Mouse (Mus musculus) CH12.LX (cell line): ENCODE measurements around the gene Olfr1232. TPM values are rescaled to one million over a fixed set of nuclear protein-coding genes. Genes with fewer than 3 reads are reported as not detected.

Experiments used
- DNase-seq: peaks from one replicate; pipeline ENCODE4 v3.0.0-alpha.2; 2013; ENCODE audit errors: extremely low read depth
- H3K27ac ChIP-seq: 2 replicates; pipeline ENCODE4 v1.5.1; 2012; ENCODE audit warnings: low read depth, mild to moderate bottlenecking, control low read depth, moderate library complexity; ENCODE audit not compliant: insufficient read depth
- H3K27me3 ChIP-seq: replicated peaks from 2 replicates; pipeline ENCODE3; 2012; ENCODE audit warnings: inconsistent platforms
- H3K36me3 ChIP-seq, 2 experiments: replicated peaks in 1 of 2; 2 replicates each; pipeline versions ENCODE3 to v1.6.1; 2012; ENCODE audit warnings: inconsistent platforms in 1 of 2, low read length in 1 of 2, mild to moderate bottlenecking in 1 of 2, mixed read lengths in 1 of 2, moderate library complexity in 1 of 2; ENCODE audit not compliant: control insufficient read depth in 1 of 2, insufficient read depth in 1 of 2
- H3K4me1 ChIP-seq, 2 experiments: 2 replicates each; pipeline ENCODE4 v1.6.1; 2012; ENCODE audit warnings: inconsistent platforms in 1 of 2, moderate library complexity in 1 of 2; ENCODE audit not compliant: insufficient read depth in 2 of 2, control insufficient read depth in 1 of 2
- H3K4me2 ChIP-seq: 2 replicates; pipeline ENCODE4 v1.6.1; 2012; ENCODE audit warnings: low read depth, mild to moderate bottlenecking, control low read depth; ENCODE audit not compliant: poor library complexity, insufficient read depth, severe bottlenecking
- H3K4me3 ChIP-seq, 3 experiments: fragments of 150-350 bp in 1 of 3; sonication (generic) in 1 of 3; replicated peaks in 1 of 3; 2 replicates each; pipeline versions ENCODE3 to v1.5.1; 2011 to 2012; ENCODE audit warnings: low read depth in 2 of 3, low read length in 2 of 3, mild to moderate bottlenecking in 2 of 3, moderate library complexity in 2 of 3, control low read depth in 1 of 3, improper control_type of control experiment in 1 of 3, inconsistent platforms in 1 of 3, mixed read lengths in 1 of 3; ENCODE audit not compliant: poor library complexity in 1 of 3
- H3K79me2 ChIP-seq: replicated peaks from 2 replicates; pipeline ENCODE4 v1.6.1; 2012; ENCODE audit warnings: mild to moderate bottlenecking, moderate library complexity; ENCODE audit not compliant: control insufficient read depth, poor library complexity, insufficient read depth, severe bottlenecking; ENCODE audit errors: extremely low read depth
- H3K9ac ChIP-seq: 2 replicates; pipeline ENCODE4 v1.6.1; 2012; ENCODE audit warnings: low read depth, mild to moderate bottlenecking, control low read depth, moderate library complexity; ENCODE audit not compliant: insufficient read depth
- H3K9me3 ChIP-seq: replicated peaks from 2 replicates; pipeline ENCODE3; 2012; ENCODE audit warnings: low read length, inconsistent platforms, mixed read lengths
- ELF1 ChIP-seq: IDR thresholded peaks from 2 replicates; pipeline ENCODE4 v1.6.1; 2014; ENCODE audit warnings: low read depth, mild to moderate bottlenecking, inconsistent platforms, low read length, improper control_type of control experiment
- EP300 ChIP-seq: IDR thresholded peaks from 2 replicates; pipeline ENCODE4 v1.6.1; 2011; ENCODE audit warnings: low read length, improper control_type of control experiment
- ETS1 ChIP-seq: conservative IDR thresholded peaks from 2 replicates; pipeline ENCODE4 v1.6.1; 2012; ENCODE audit warnings: low read depth, mild to moderate bottlenecking, inconsistent platforms, low read length, improper control_type of control experiment, moderate library complexity
- GABPA ChIP-seq: IDR thresholded peaks from 2 replicates; pipeline ENCODE4 v1.6.1; 2012; ENCODE audit warnings: low read depth, low read length, improper control_type of control experiment, inconsistent platforms; ENCODE audit not compliant: insufficient replicate concordance
- HCFC1 ChIP-seq: IDR thresholded peaks from 2 replicates; pipeline ENCODE4 v1.6.1; 2012; ENCODE audit warnings: low read depth, mild to moderate bottlenecking, inconsistent platforms, low read length, improper control_type of control experiment
- IRF4 ChIP-seq: IDR thresholded peaks from 2 replicates; pipeline ENCODE4 v1.6.1; 2014; ENCODE audit warnings: low read depth, mild to moderate bottlenecking, inconsistent platforms, low read length, improper control_type of control experiment
- JUN ChIP-seq: IDR thresholded peaks from 2 replicates; pipeline ENCODE4 v1.6.1; 2011; ENCODE audit warnings: low read depth, mild to moderate bottlenecking, low read length, improper control_type of control experiment, moderate library complexity; ENCODE audit not compliant: insufficient read depth
- JUND ChIP-seq: conservative IDR thresholded peaks from 2 replicates; pipeline ENCODE4 v1.6.1; 2011; ENCODE audit warnings: low read depth, low read length, improper control_type of control experiment
- KAT2A ChIP-seq: IDR thresholded peaks from 2 replicates; pipeline ENCODE4 v1.6.1; 2012; ENCODE audit warnings: low read length, improper control_type of control experiment, inconsistent platforms; ENCODE audit not compliant: insufficient replicate concordance
- MAFK ChIP-seq: IDR thresholded peaks from 2 replicates; pipeline ENCODE4 v1.6.1; 2011; ENCODE audit warnings: low read length, improper control_type of control experiment; ENCODE audit not compliant: insufficient replicate concordance
- MAX ChIP-seq: IDR thresholded peaks from 2 replicates; pipeline ENCODE4 v1.6.1; 2011; ENCODE audit warnings: low read length, improper control_type of control experiment
- MEF2A ChIP-seq: IDR thresholded peaks from 2 replicates; pipeline ENCODE4 v1.6.1; 2014; ENCODE audit warnings: low read depth, mild to moderate bottlenecking, inconsistent platforms, low read length, improper control_type of control experiment, borderline replicate concordance
- MXI1 ChIP-seq: IDR thresholded peaks from 2 replicates; pipeline ENCODE4 v1.6.1; 2011; ENCODE audit warnings: mild to moderate bottlenecking, low read depth, low read length, improper control_type of control experiment
- MYC ChIP-seq: IDR thresholded peaks from 2 replicates; pipeline ENCODE4 v1.6.1; 2011; ENCODE audit warnings: low read depth, mild to moderate bottlenecking, improper control_type of control experiment, low read length
- NELFE ChIP-seq: IDR thresholded peaks from 2 replicates; pipeline ENCODE4 v1.6.1; 2011; ENCODE audit warnings: low read depth, low read length, improper control_type of control experiment
- NRF1 ChIP-seq: IDR thresholded peaks from 2 replicates; pipeline ENCODE4 v1.6.1; 2014; ENCODE audit warnings: low read depth, mild to moderate bottlenecking, inconsistent platforms, low read length, improper control_type of control experiment, moderate library complexity
- PAX5 ChIP-seq: IDR thresholded peaks from 2 replicates; pipeline ENCODE4 v1.6.1; 2012; ENCODE audit warnings: low read length, inconsistent platforms, mixed read lengths
- RAD21 ChIP-seq: IDR thresholded peaks from 2 replicates; pipeline ENCODE4 v1.6.1; 2011; ENCODE audit warnings: low read depth, mild to moderate bottlenecking, low read length, improper control_type of control experiment, moderate library complexity
- RCOR1 ChIP-seq: conservative IDR thresholded peaks from 2 replicates; pipeline ENCODE4 v1.6.1; 2012; ENCODE audit warnings: low read depth, mild to moderate bottlenecking, inconsistent platforms, low read length, improper control_type of control experiment
- TBP ChIP-seq: conservative IDR thresholded peaks from 2 replicates; pipeline ENCODE4 v1.6.1; 2011; ENCODE audit warnings: low read depth, low read length, improper control_type of control experiment
- TCF12 ChIP-seq: IDR thresholded peaks from 2 replicates; pipeline ENCODE4 v1.6.1; 2014; ENCODE audit warnings: low read depth, mild to moderate bottlenecking, inconsistent platforms, low read length, improper control_type of control experiment
- UBTF ChIP-seq: IDR thresholded peaks from 2 replicates; pipeline ENCODE4 v1.6.1; 2012; ENCODE audit warnings: low read depth, mild to moderate bottlenecking, inconsistent platforms, low read length, improper control_type of control experiment, moderate library complexity
- USF2 ChIP-seq: conservative IDR thresholded peaks from 2 replicates; pipeline ENCODE4 v1.6.1; 2011; ENCODE audit warnings: low read depth, low read length, improper control_type of control experiment
- ZC3H11A ChIP-seq: IDR thresholded peaks from 2 replicates; pipeline ENCODE4 v1.6.1; 2012; ENCODE audit warnings: low read depth, mild to moderate bottlenecking, inconsistent platforms, low read length, improper control_type of control experiment
- ZKSCAN1 ChIP-seq: IDR thresholded peaks from 2 replicates; pipeline ENCODE4 v1.6.1; 2012; ENCODE audit warnings: low read depth, inconsistent platforms, low read length, improper control_type of control experiment, borderline replicate concordance
- dilution Hi-C: fragments of 300-500 bp; cut with MboI; formaldehyde crosslinking; loops from 2 replicates; pipeline ENCODE4 v1.14.3; 2020; ENCODE audit warnings: low sequenced_read_pairs; ENCODE audit not compliant: extremely low pct_unique_long_range_greater_than_20kb, extremely low pct_ligation_motif_present
- in situ Hi-C: fragments of 300-500 bp; cut with MboI; formaldehyde crosslinking; loops from 3 replicates; pipeline ENCODE4 v1.14.3; 2019; ENCODE audit warnings: low sequenced_read_pairs, low pct_ligation_motif_present, low pct_unique_long_range_greater_than_20kb, mixed read lengths
- polyA plus RNA-seq: library from polyadenylated mRNA; unstranded; fragments of >175 nt; gene quantifications from 2 replicates; pipeline ENCODE4 v1.2.1, GENCODE M21; 2012; ENCODE audit warnings: low read depth; ENCODE audit not compliant: insufficient read length
- total RNA-seq, 2 experiments: library from RNA; depleted of rRNA; stranded (reverse); fragments of 300-350 nt in 1 of 2; fragments of >200 nt in 1 of 2; gene quantifications; 2 replicates each; pipeline ENCODE4 v1.2.3; 2012 to 2014

The Olfr1232 gene
- total and polyA plus RNA-seq, 3 experiments, result not detected

GRCm38 (mm10) chr2:89342298-89342697, 12.8 kb upstream of the Olfr1232 start, which contains the start of gene Olfr1233:
Gene Olfr1233 (minus strand): TSS chr2:89342398.
- Histone ChIP-seq H3K4me2 (no peak within 1 kb of the TSS), H3K9ac (no peak within 1 kb of the TSS), H3K27me3 (no peaks in the 10 kb centered on the region), H3K4me3 (no peak within 1 kb of the TSS), H3K9me3 (peaks cover 12% of the 10 kb centered on the region), H3K79me2 (no peaks in the 10 kb centered on the region), H3K36me3 (no peaks in the 10 kb centered on the region), H3K4me1 (no peaks in the 10 kb centered on the region), H3K27ac (no peak within 1 kb of the TSS)
- dilution Hi-C loops, result no loop called here
- no peak for TF ChIP-seq ZC3H11A
- no peak for TF ChIP-seq MYC
- no peak for TF ChIP-seq KAT2A
- no peak for TF ChIP-seq USF2
- TF ChIP-seq ELF1, result no peak
- TF ChIP-seq NELFE, result no peak
- no peak for TF ChIP-seq ZKSCAN1
- TF ChIP-seq MEF2A, result no peak
- no peak for TF ChIP-seq RAD21
- no peak for TF ChIP-seq MXI1
- TF ChIP-seq MAFK, result no peak
- TF ChIP-seq TCF12, result no peak
- in situ Hi-C loops, result no loop called here
- DNase-seq, result no peak

- dilution Hi-C loops, result no loop called here
These were observed 22.5 kb downstream of the Olfr1232 start, which contains the start of gene Olfr1231 for GRCm38 (mm10) chr2:89306974-89307373. Gene Olfr1231 (minus strand): TSS chr2:89307074.

GRCm38 (mm10) chr2:89297168-89297567, 32.3 kb downstream of the Olfr1232 start, which contains the start of gene Olfr1230:
Gene Olfr1230 (minus strand): TSS chr2:89297268.
- dilution Hi-C loops (no loop called here), in situ Hi-C loops (no loop called here)

More at GRCm38 (mm10) chr2:89306974-89307373, 22.5 kb downstream of the Olfr1232 start, which contains the start of gene Olfr1231:
- no peaks in the 10 kb centered on the region for H3K4me1 ChIP-seq
- TF ChIP-seq MXI1 (no peak), NELFE (no peak), PAX5 (no peak), NRF1 (no peak), TBP (no peak)
- TF ChIP-seq, all 38 proteins: peak for 0
- no peaks in the 10 kb centered on the region for H3K27me3 ChIP-seq
- no peak within 1 kb of the TSS for H3K4me2 ChIP-seq
- H3K9me3 ChIP-seq, result peaks cover 23% of the 10 kb centered on the region
- H3K9ac ChIP-seq, result no peak within 1 kb of the TSS
- H3K79me2 ChIP-seq, result no peaks in the 10 kb centered on the region
- H3K4me3 ChIP-seq, result no peak within 1 kb of the TSS
- no peaks in the 10 kb centered on the region for H3K36me3 ChIP-seq
- DNase-seq, result no peak
- no peak within 1 kb of the TSS for H3K27ac ChIP-seq
- in situ Hi-C loops, result no loop called here

More at GRCm38 (mm10) chr2:89297168-89297567, 32.3 kb downstream of the Olfr1232 start, which contains the start of gene Olfr1230:
- H3K4me3 ChIP-seq, result no peak within 1 kb of the TSS
- H3K36me3 ChIP-seq, result no peaks in the 10 kb centered on the region
- no peak for DNase-seq
- H3K9ac ChIP-seq, result no peak within 1 kb of the TSS
- peaks cover 19% of the 10 kb centered on the region for H3K9me3 ChIP-seq
- no peak within 1 kb of the TSS for H3K27ac ChIP-seq
- H3K79me2 ChIP-seq, result no peaks in the 10 kb centered on the region
- no peak within 1 kb of the TSS for H3K4me2 ChIP-seq
- H3K27me3 ChIP-seq, result no peaks in the 10 kb centered on the region
- no peak for TF ChIP-seq ZC3H11A
- no peak for TF ChIP-seq MAX
- TF ChIP-seq UBTF, result no peak
- no peak for TF ChIP-seq EP300
- TF ChIP-seq HCFC1, result no peak
- TF ChIP-seq ETS1, result no peak
- no peak for TF ChIP-seq IRF4
- no peak for TF ChIP-seq JUN
- no peak for TF ChIP-seq RAD21
- TF ChIP-seq JUND, result no peak
- TF ChIP-seq GABPA, result no peak
- no peak for TF ChIP-seq RCOR1
- TF ChIP-seq, all 38 proteins: peak for 0
- no peaks in the 10 kb centered on the region for H3K4me1 ChIP-seq
